Mouse (Mus musculus) kidney, embryonic 16.5 days (tissue): ENCODE measurements around the gene Ranbp9. TPM values are rescaled to one million over a fixed set of nuclear protein-coding genes. Genes with fewer than 3 reads are reported as not detected.

ENCODE experiments used
- ATAC-seq: fragments of 200-750 bp; cut with Nextera tagmentation; 2 replicates; pipeline ENCODE4 v1.8.0; 2017; ENCODE audit warnings: moderate TSS enrichment; ENCODE audit not compliant: low FRiP score, low TSS enrichment
- H3K27ac ChIP-seq: fragments of 300-500 bp; sonication (generic); 2 replicates; pipeline ENCODE4 v1.5.1; 2014; ENCODE audit warnings: low read length
- H3K27me3 ChIP-seq: fragments of 300-500 bp; sonication (generic); 2 replicates; pipeline ENCODE4 v1.6.1; 2014; ENCODE audit warnings: low read length, control low read depth, mixed read lengths; ENCODE audit not compliant: insufficient read depth
- H3K36me3 ChIP-seq: fragments of 300-500 bp; sonication (generic); 2 replicates; pipeline ENCODE4 v1.6.1; 2014; ENCODE audit warnings: low read length, control low read depth, mixed read lengths; ENCODE audit not compliant: insufficient read depth
- H3K4me1 ChIP-seq: fragments of 300-500 bp; sonication (generic); 2 replicates; pipeline ENCODE4 v1.6.1; 2014; ENCODE audit warnings: low read length, control low read depth, mixed read lengths; ENCODE audit not compliant: insufficient read depth
- H3K4me2 ChIP-seq: fragments of 300-500 bp; sonication (generic); replicated peaks from 2 replicates; pipeline ENCODE4 v1.6.1; 2014; ENCODE audit warnings: low read depth, low read length
- H3K4me3 ChIP-seq: fragments of 300-500 bp; sonication (generic); 2 replicates; pipeline ENCODE4 v1.5.1; 2014; ENCODE audit warnings: mild to moderate bottlenecking, low read length
- H3K9ac ChIP-seq: fragments of 300-500 bp; sonication (generic); replicated peaks from 2 replicates; pipeline ENCODE4 v1.6.1; 2014; ENCODE audit warnings: low read length
- H3K9me3 ChIP-seq: fragments of 300-500 bp; sonication (generic); 2 replicates; pipeline ENCODE4 v1.6.1; 2016; ENCODE audit warnings: low read length, control low read depth
- WGBS: fragments of 180-500 bp; shearing (Covaris S2); extraction: QIAGEN DNeasy Blood & Tissue Kit; methylation state at CpG from one replicate; pipeline ENCODE4 v1.1.7; 2014; 5-methylcytosine and 5-hydroxymethylcytosine counted together
- polyA plus RNA-seq: library from polyadenylated mRNA; unstranded; fragments of >200 nt; fragmentation: Nextera tagmentation; extraction: Ambion mirVana; gene quantifications from 2 replicates; pipeline ENCODE4 v1.2.1, GENCODE M21; 2015

Gene Ranbp9
- polyA plus RNA-seq, result 8.4 and 9.1 TPM in 2 replicates

- peak within 1 kb of the TSS; percentile 98 for H3K9ac ChIP-seq
- H3K9me3 ChIP-seq, result no peaks in the 10 kb centered on the region
- peaks cover 27% of the 10 kb centered on the region for H3K4me1 ChIP-seq
- no peaks in the 10 kb centered on the region for H3K27me3 ChIP-seq
- no peaks in the 10 kb centered on the region for H3K36me3 ChIP-seq
- H3K4me3 ChIP-seq, result peak within 1 kb of the TSS; percentile 99
- peak within 1 kb of the TSS; percentile 99 for H3K27ac ChIP-seq
- H3K4me2 ChIP-seq, result peak within 1 kb of the TSS; percentile 74
- peak; percentile 91 for ATAC-seq
- under 1% methylated on average over 90 of the region's 132 CpGs for WGBS
These were observed at the start of gene Ranbp9 for GRCm38 (mm10) chr13:43480957-43481858. Gene Ranbp9, minus strand, starts transcription at chr13:43481282.

GRCm38 (mm10) chr13:43530129-43530831 lies 49.2 kb upstream of the Ranbp9 start:
- Histone ChIP-seq H3K4me2 (no peak overlapping the region), H3K4me3 (no peak overlapping the region), H3K36me3 (no peaks in the 10 kb centered on the region), H3K9me3 (no peaks in the 10 kb centered on the region; the same call in 1 of the 2 replicates), H3K27me3 (no peaks in the 10 kb centered on the region), H3K9ac (no peak overlapping the region; the same call in 1 of the 2 replicates), H3K27ac (no peak overlapping the region), H3K4me1 (peaks cover 20% of the 10 kb centered on the region; the same call in 1 of the 2 replicates)
- WGBS, result 44% methylated on average over 14 of the region's 14 CpGs
- no peak for ATAC-seq

GRCm38 (mm10) chr13:43526289-43526688 lies 45.2 kb upstream of the Ranbp9 start:
- ATAC-seq, result no peak
- peaks cover 26% of the 10 kb centered on the region; the same call in 1 of the 2 replicates for H3K4me1 ChIP-seq
- no peaks in the 10 kb centered on the region for H3K27me3 ChIP-seq
- no peak overlapping the region for H3K27ac ChIP-seq
- no peak overlapping the region for H3K4me3 ChIP-seq
- no peak overlapping the region for H3K9ac ChIP-seq
- 69% methylated on average over 5 of the region's 5 CpGs for WGBS
- H3K4me2 ChIP-seq, result no peak overlapping the region
- H3K36me3 ChIP-seq, result no peaks in the 10 kb centered on the region
- H3K9me3 ChIP-seq, result no peaks in the 10 kb centered on the region; the same call in 1 of the 2 replicates

- Histone ChIP-seq H3K36me3 (no peaks in the 10 kb centered on the region), H3K4me3 (no peak overlapping the region), H3K4me2 (no peak overlapping the region), H3K27me3 (no peaks in the 10 kb centered on the region), H3K4me1 (peaks cover 18% of the 10 kb centered on the region; the same call in 1 of the 2 replicates), H3K27ac (peak overlapping the region; percentile 68), H3K9ac (no peak overlapping the region), H3K9me3 (no peaks in the 10 kb centered on the region; the same call in 1 of the 2 replicates)
- 57% methylated on average over 16 of the region's 16 CpGs for WGBS
- ATAC-seq, result peak; percentile 51; the same call in 1 of the 2 replicates
These were observed 44.5 kb upstream of the Ranbp9 start for GRCm38 (mm10) chr13:43525363-43526134.

GRCm38 (mm10) chr13:43524491-43525362 lies 43.6 kb upstream of the Ranbp9 start:
- H3K27me3 ChIP-seq, result no peaks in the 10 kb centered on the region
- peak; percentile 46; the same call in 1 of the 2 replicates for ATAC-seq
- no peak overlapping the region for H3K9ac ChIP-seq
- peaks cover 14% of the 10 kb centered on the region; the same call in 1 of the 2 replicates for H3K4me1 ChIP-seq
- H3K9me3 ChIP-seq, result no peaks in the 10 kb centered on the region; the same call in 1 of the 2 replicates
- 53% methylated on average over 16 of the region's 16 CpGs for WGBS
- peak overlapping the region; percentile 68 for H3K27ac ChIP-seq
- no peak overlapping the region for H3K4me2 ChIP-seq
- no peaks in the 10 kb centered on the region for H3K36me3 ChIP-seq
- H3K4me3 ChIP-seq, result no peak overlapping the region

- Histone ChIP-seq H3K4me3 (no peak overlapping the region), H3K9me3 (no peaks in the 10 kb centered on the region; the same call in 1 of the 2 replicates), H3K36me3 (no peaks in the 10 kb centered on the region), H3K4me1 (peaks cover 14% of the 10 kb centered on the region; the same call in 1 of the 2 replicates), H3K9ac (no peak overlapping the region), H3K27me3 (no peaks in the 10 kb centered on the region), H3K4me2 (no peak overlapping the region), H3K27ac (no peak overlapping the region)
- ATAC-seq, result no peak
- WGBS, result 68% methylated on average over 7 of the region's 7 CpGs
These were observed 42.9 kb upstream of the Ranbp9 start for GRCm38 (mm10) chr13:43523906-43524480.

GRCm38 (mm10) chr13:43521940-43522339 lies 40.9 kb upstream of the Ranbp9 start:
- 92% methylated on average over 5 of the region's 5 CpGs for WGBS
- ATAC-seq, result no peak
- no peaks in the 10 kb centered on the region for H3K9me3 ChIP-seq
- H3K4me1 ChIP-seq, result peaks cover 14% of the 10 kb centered on the region; the same call in 1 of the 2 replicates
- no peak overlapping the region for H3K4me3 ChIP-seq
- H3K9ac ChIP-seq, result no peak overlapping the region
- no peaks in the 10 kb centered on the region for H3K36me3 ChIP-seq
- no peaks in the 10 kb centered on the region for H3K27me3 ChIP-seq
- no peak overlapping the region for H3K4me2 ChIP-seq
- no peak overlapping the region for H3K27ac ChIP-seq

- Histone ChIP-seq H3K4me2 (no peak overlapping the region), H3K9ac (no peak overlapping the region), H3K36me3 (no peaks in the 10 kb centered on the region), H3K27ac (no peak overlapping the region), H3K4me1 (peaks cover 4% of the 10 kb centered on the region; the same call in 1 of the 2 replicates), H3K27me3 (no peaks in the 10 kb centered on the region), H3K4me3 (no peak overlapping the region), H3K9me3 (no peaks in the 10 kb centered on the region)
- no peak for ATAC-seq
- 77% methylated on average over 6 of the region's 6 CpGs for WGBS
These were observed 38.2 kb upstream of the Ranbp9 start for GRCm38 (mm10) chr13:43519251-43519650.
